Mouse (Mus musculus) heart, embryonic 14.5 days (tissue): ENCODE results near the gene Rad23a. TPM values are rescaled to one million over a fixed set of nuclear protein-coding genes. Genes with fewer than 3 reads are reported as not detected.

ENCODE experiments used
- ATAC-seq: fragments of 200-750 bp; cut with Nextera tagmentation; 2 replicates; pipeline ENCODE4 v1.8.0; 2017; ENCODE audit warnings: low read depth, moderate TSS enrichment; ENCODE audit not compliant: insufficient number of reproducible peaks, insufficient read depth, low FRiP score
- H3K27ac ChIP-seq, 2 experiments: fragments of 200-500 bp in 1 of 2; fragments of 300-500 bp in 1 of 2; sonication (generic) in 1 of 2; replicated peaks in 1 of 2; 2 replicates each; pipeline ENCODE4 v1.5.1; 2012 to 2014; ENCODE audit warnings: low read depth in 2 of 2, low read length in 2 of 2, control low read depth in 1 of 2, mild to moderate bottlenecking in 1 of 2, mixed read lengths in 1 of 2; ENCODE audit not compliant: control insufficient read depth in 1 of 2, insufficient read depth in 1 of 2
- H3K27me3 ChIP-seq: fragments of 300-500 bp; sonication (generic); 2 replicates; pipeline ENCODE4 v1.6.1; 2014; ENCODE audit warnings: mild to moderate bottlenecking, low read length, control low read depth; ENCODE audit not compliant: control insufficient read depth, insufficient read depth
- H3K36me3 ChIP-seq: fragments of 300-500 bp; sonication (generic); 2 replicates; pipeline ENCODE4 v1.6.1; 2014; ENCODE audit warnings: mild to moderate bottlenecking, control low read depth, low read length, mixed read lengths; ENCODE audit not compliant: control insufficient read depth, insufficient read depth
- H3K4me1 ChIP-seq, 2 experiments: fragments of 200-500 bp in 1 of 2; fragments of 300-500 bp in 1 of 2; sonication (generic) in 1 of 2; 2 replicates each; pipeline ENCODE4 v1.6.1; 2012 to 2014; ENCODE audit warnings: low read length in 2 of 2, control low read depth in 1 of 2, mixed read lengths in 1 of 2; ENCODE audit not compliant: control insufficient read depth in 2 of 2, insufficient read depth in 2 of 2
- H3K4me2 ChIP-seq: fragments of 300-500 bp; sonication (generic); 2 replicates; pipeline ENCODE4 v1.6.1; 2014; ENCODE audit warnings: mild to moderate bottlenecking, low read length
- H3K4me3 ChIP-seq, 2 experiments: fragments of 200-500 bp in 1 of 2; fragments of 300-500 bp in 1 of 2; sonication (generic) in 1 of 2; 2 replicates each; pipeline ENCODE4 v1.5.1; 2012 to 2014; ENCODE audit warnings: low read length in 2 of 2, mild to moderate bottlenecking in 2 of 2, control low read depth in 1 of 2, low read depth in 1 of 2, moderate library complexity in 1 of 2; ENCODE audit not compliant: control insufficient read depth in 1 of 2, insufficient read depth in 1 of 2
- H3K9ac ChIP-seq: fragments of 300-500 bp; sonication (generic); 2 replicates; pipeline ENCODE4 v1.6.1; 2014; ENCODE audit warnings: mild to moderate bottlenecking, low read length
- H3K9me3 ChIP-seq: fragments of 300-500 bp; sonication (generic); 2 replicates; pipeline ENCODE4 v1.6.1; 2016; ENCODE audit warnings: low read length, control low read depth; ENCODE audit not compliant: control insufficient read depth
- WGBS: fragments of 180-500 bp; shearing (Covaris S2); extraction: QIAGEN DNeasy Blood & Tissue Kit; methylation state at CpG from one replicate; pipeline ENCODE4 v1.1.7; 2014; 5-methylcytosine and 5-hydroxymethylcytosine counted together
- polyA plus RNA-seq: library from polyadenylated mRNA; unstranded; fragments of >200 nt; fragmentation: Nextera tagmentation; extraction: Ambion mirVana; gene quantifications from 2 replicates; pipeline ENCODE4 v1.2.1, GENCODE M21; 2014

Rad23a gene
- polyA plus RNA-seq, 1 experiment from 2014 or later: 122 TPM

GRCm38 (mm10) chr8:84839411-84839810 lies 1.1 kb downstream of the Rad23a start:
- no peak for ATAC-seq
- peak overlapping the region in 1 of 2 experiments; percentile 85; a peak in 1 of 4 replicates for H3K27ac ChIP-seq
- WGBS: 92% methylated on average over 2 of the region's 2 CpGs
- H3K4me2 ChIP-seq: peak overlapping the region; percentile 72
- H3K9me3 ChIP-seq: no peaks in the 10 kb centered on the region
- no peaks in the 10 kb centered on the region for H3K27me3 ChIP-seq
- H3K36me3 ChIP-seq: peaks cover 83% of the 10 kb centered on the region
- H3K4me1 ChIP-seq: peaks cover 11 to 34% of the 10 kb centered on the region in 2 experiments
- H3K4me3 ChIP-seq: peak overlapping the region in 1 of 2 experiments; percentile 77; a peak in 3 of 4 replicates
- H3K9ac ChIP-seq: peak overlapping the region; percentile 86

GRCm38 (mm10) chr8:84838513-84838912 lies 2.0 kb downstream of the Rad23a start:
- ATAC-seq: no peak
- Histone ChIP-seq H3K27me3 (no peaks in the 10 kb centered on the region), H3K4me2 (no peak overlapping the region), H3K36me3 (peaks cover 83% of the 10 kb centered on the region), H3K9ac (no peak overlapping the region), H3K27ac (no peak overlapping the region), H3K4me3 (no peak overlapping the region), H3K9me3 (no peaks in the 10 kb centered on the region), H3K4me1 (peaks cover 10 to 28% of the 10 kb centered on the region in 2 experiments)
- 86% methylated on average over 5 of the region's 5 CpGs for WGBS

GRCm38 (mm10) chr8:84837912-84838470 lies 2.5 kb downstream of the Rad23a start:
- peaks cover 78% of the 10 kb centered on the region for H3K36me3 ChIP-seq
- H3K9ac ChIP-seq: no peak overlapping the region
- no peak for ATAC-seq
- 84% methylated on average over 15 of the region's 15 CpGs for WGBS
- H3K9me3 ChIP-seq: no peaks in the 10 kb centered on the region
- no peaks in the 10 kb centered on the region for H3K27me3 ChIP-seq
- H3K27ac ChIP-seq: no peak overlapping the region
- H3K4me2 ChIP-seq: no peak overlapping the region
- H3K4me3 ChIP-seq: no peak overlapping the region
- H3K4me1 ChIP-seq: peaks cover 10 to 25% of the 10 kb centered on the region in 2 experiments

GRCm38 (mm10) chr8:84837149-84837911 lies 3.1 kb downstream of the Rad23a start:
- H3K9me3 ChIP-seq: no peaks in the 10 kb centered on the region
- no peak overlapping the region for H3K4me3 ChIP-seq
- no peak overlapping the region for H3K4me2 ChIP-seq
- H3K27ac ChIP-seq: no peak overlapping the region
- ATAC-seq: no peak
- no peaks in the 10 kb centered on the region for H3K27me3 ChIP-seq
- H3K4me1 ChIP-seq: peaks cover 10 to 29% of the 10 kb centered on the region in 2 experiments
- no peak overlapping the region for H3K9ac ChIP-seq
- H3K36me3 ChIP-seq: peaks cover 71% of the 10 kb centered on the region
- 60% methylated on average over 8 of the region's 8 CpGs for WGBS

- 57% methylated on average over 10 of the region's 10 CpGs for WGBS
- Histone ChIP-seq H3K36me3 (peaks cover 57% of the 10 kb centered on the region), H3K9ac (no peak overlapping the region; the same call in 1 of the 2 replicates), H3K4me2 (no peak overlapping the region), H3K9me3 (no peaks in the 10 kb centered on the region), H3K4me1 (peaks cover 10 to 29% of the 10 kb centered on the region in 2 experiments), H3K27me3 (no peaks in the 10 kb centered on the region), H3K4me3 (no peak overlapping the region), H3K27ac (peak overlapping the region; percentile 11 to 24; a peak in 1 of 4 replicates)
- ATAC-seq: peak; percentile 27; the same call in 1 of the 2 replicates
These were observed 5.3 kb downstream of the Rad23a start for GRCm38 (mm10) chr8:84834866-84835855.

- Histone ChIP-seq H3K4me2 (no peak overlapping the region), H3K27ac (no peak overlapping the region; a peak in 1 of 4 replicates), H3K9me3 (no peaks in the 10 kb centered on the region), H3K9ac (no peak overlapping the region), H3K4me3 (no peak overlapping the region), H3K36me3 (peaks cover 57% of the 10 kb centered on the region), H3K27me3 (no peaks in the 10 kb centered on the region), H3K4me1 (peaks cover 10 to 24% of the 10 kb centered on the region in 2 experiments)
- ATAC-seq: no peak
- 85% methylated on average over 19 of the region's 19 CpGs for WGBS
These were observed 6.2 kb downstream of the Rad23a start for GRCm38 (mm10) chr8:84834002-84834865.
